Mouse (Mus musculus) gastrocnemius, postnatal 10 days (tissue): Measurements from ENCODE around the gene Srsx. TPM values are rescaled to one million over a fixed set of nuclear protein-coding genes. Genes with fewer than 3 reads are reported as not detected.
"Not testable (repeated sequence)": the region's sequence is repeated elsewhere in the genome, so short reads cannot be mapped to it uniquely, and the experiment has no call there.

ENCODE experiments used
- DNase-seq: peaks from one replicate; pipeline ENCODE4 v3.0.0; 2021; ENCODE audit warnings: mixed read lengths
- long read RNA-seq, 2 experiments: library from polyadenylated mRNA; stranded (forward); transcript quantifications; one replicate each; pipeline ENCODE4 v2.0.0; 2021
- total RNA-seq, 2 experiments: library from RNA; stranded (reverse); gene quantifications; 2 replicates each; pipeline ENCODE4 v1.2.3; 2021

The Srsx gene
- total RNA-seq = not detected
- long read RNA-seq, experiment 1 = 0 reads
- long read RNA-seq, experiment 2 = 0 reads

GRCm38 (mm10) chrX:123222381-123222780 lies at the start of gene Srsx:
Srsx (minus strand) TSS chrX:123222481.
- DNase-seq = not testable (repeated sequence)

GRCm38 (mm10) chrX:123246807-123247206 lies 24.5 kb upstream of the Srsx start, which contains the start of gene Gm17577:
Gm17577 (minus strand) TSS chrX:123246907.
- not testable (repeated sequence) for DNase-seq

Other genes with a start within 250 kb of the Srsx start
- gene Gm17521, start 192.8 kb downstream of the Srsx start, total RNA-seq = not detected
- 1 to 10 TPM; 2.4 to 4.2 TPM for gene Cldn34c1, start 119.0 kb downstream of the Srsx start, total RNA-seq
- gene Gm17577, start 24.4 kb upstream of the Srsx start, total RNA-seq = not detected